Mouse (Mus musculus) 416B (cell line): ENCODE measurements around the gene 4930550C14Rik.
A peak's percentile ranks its signal among the peaks of the same experiment; 100 is the strongest.

Experiments used
- DNase-seq: peaks from one replicate; pipeline ENCODE4 v3.0.0; 2011; ENCODE audit warnings: low read depth

Gene 4930550C14Rik

GRCm38 (mm10) chr9:53404050-53404752, 2.1 kb downstream of the 4930550C14Rik start:
- DNase-seq = no peak

GRCm38 (mm10) chr9:53404753-53405722, 2.9 kb downstream of the 4930550C14Rik start:
- DNase-seq = peak; percentile 61

DNA sequence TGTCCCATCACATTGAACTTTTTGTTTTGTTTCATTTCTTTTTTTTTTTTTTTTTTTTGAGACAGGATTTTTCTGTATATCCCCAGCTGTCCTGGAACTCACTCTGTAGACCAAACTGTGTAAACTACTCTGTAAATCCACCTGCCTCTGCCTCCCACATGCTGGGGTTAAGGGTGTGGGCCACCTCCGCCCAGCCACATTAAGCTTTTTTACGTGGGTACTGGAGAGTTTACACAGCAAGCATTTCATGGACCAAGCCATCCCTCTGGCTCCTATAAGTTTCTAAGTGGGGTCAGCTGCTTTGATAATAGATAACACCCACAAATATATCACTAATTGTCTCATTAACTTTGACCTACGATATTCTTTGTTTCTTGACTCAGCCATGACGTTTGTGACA, 6.4 kb downstream of the 4930550C14Rik start:
- no peak for DNase-seq

- no peak for DNase-seq
These were observed 6.8 kb downstream of the 4930550C14Rik start for GRCm38 (mm10) chr9:53408953-53409361.

- DNase-seq = no peak
These were observed 7.3 kb downstream of the 4930550C14Rik start for GRCm38 (mm10) chr9:53409427-53409826.

DNA sequence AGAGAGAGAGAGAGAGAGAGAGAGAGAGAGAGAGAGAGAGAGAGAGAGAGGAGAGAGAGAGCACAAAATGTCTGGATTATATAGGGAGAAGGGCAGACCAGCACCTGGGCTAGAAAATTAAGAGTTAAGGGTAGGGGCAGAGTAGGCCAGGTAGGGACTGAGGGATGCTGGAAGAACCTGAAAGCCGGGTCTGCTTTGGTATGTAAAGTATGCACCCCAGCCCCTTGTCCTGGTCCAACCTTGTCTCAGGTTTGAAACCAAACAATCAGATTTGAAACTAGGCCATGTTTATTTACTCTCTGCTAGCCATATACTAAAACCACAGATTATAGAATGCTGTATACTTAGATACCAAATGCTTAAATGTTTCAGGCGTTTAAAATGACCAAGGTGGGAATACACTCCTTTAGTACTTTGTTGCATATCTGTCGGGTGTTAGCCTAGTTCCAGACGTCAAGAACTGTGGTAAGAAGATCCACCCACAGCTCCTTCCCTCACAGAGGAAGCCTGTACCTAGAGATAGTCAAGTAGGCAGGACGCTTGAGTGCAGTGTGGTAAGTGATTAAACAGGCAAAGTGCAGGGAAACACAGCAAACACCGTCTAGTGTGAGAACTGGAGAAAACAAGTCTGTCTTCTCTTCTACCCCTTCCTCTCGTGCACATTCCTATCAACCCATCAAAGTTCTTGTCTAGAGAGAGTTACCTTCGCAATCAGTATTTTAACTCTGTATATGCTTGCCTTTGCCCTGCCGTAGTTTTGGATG, 20.2 kb downstream of the 4930550C14Rik start:
- peak; percentile 87 for DNase-seq

- no peak for DNase-seq
These were observed 24.6 kb downstream of the 4930550C14Rik start for GRCm38 (mm10) chr9:53426726-53427125.

DNA sequence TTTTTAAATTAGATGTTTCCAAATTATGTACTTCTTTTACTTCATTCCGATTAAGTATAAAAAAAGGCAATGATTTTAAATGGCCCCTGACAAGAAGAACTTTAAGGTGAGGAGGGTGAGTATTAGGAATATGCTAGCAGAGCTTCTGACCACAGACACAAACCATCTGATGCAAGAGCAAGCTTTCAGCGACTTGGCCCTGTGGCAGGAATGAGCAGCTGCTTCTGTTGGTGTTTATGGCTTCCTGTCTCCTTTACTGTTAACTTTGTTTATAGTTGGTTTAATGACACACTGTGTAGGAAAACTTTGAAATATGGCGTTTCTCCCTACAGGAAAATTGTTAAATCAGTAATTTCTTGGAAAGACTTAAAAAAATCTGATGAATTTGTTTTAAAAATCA, 25.5 kb downstream of the 4930550C14Rik start:
- peak; percentile 60 for DNase-seq

- DNase-seq = no peak
These were observed 33.9 kb downstream of the 4930550C14Rik start for GRCm38 (mm10) chr9:53435830-53436570.

DNA sequence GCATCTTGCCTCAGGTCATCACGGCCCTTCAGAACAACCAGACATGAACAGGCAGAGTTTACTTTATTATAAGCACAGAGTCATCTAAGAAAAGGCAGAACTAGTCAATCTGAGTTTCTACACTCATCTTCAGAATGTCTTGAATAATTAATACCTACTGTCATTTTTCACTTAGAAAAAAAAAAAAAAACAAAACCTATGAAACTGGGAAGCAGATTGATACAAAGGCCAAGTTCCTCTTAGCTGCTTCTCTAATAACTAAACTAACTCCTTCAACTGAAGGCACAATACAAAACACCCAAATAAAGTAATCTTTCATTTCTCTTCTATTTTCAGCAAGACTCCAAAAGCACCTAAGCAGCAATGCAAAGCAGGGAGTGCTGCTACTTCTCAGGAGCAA, 48.5 kb downstream of the 4930550C14Rik start:
- no peak for DNase-seq

DNA sequence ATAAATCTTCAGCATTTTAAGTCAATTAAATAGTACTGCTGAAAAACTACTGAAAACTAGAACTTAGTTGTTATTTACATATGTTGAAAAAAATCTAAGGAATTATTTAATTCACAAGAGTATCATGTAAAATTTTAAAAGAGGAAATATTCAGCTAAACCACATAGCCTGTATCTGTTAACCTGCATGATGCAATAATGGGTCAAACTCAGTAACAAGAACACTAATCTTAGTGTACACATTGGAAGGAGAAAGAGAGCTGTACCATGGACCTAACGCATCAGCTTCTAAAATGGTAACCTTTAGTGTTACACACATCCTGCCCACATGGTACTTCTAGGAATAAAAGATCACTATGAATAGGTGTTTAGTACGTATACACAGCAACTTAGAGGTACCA, 49.9 kb downstream of the 4930550C14Rik start:
- DNase-seq = peak; percentile 53

- DNase-seq = no peak
These were observed 70.8 kb downstream of the 4930550C14Rik start for GRCm38 (mm10) chr9:53472806-53473518.
